Mouse (Mus musculus) hindbrain, embryonic 11.5 days (tissue): ENCODE measurements around the gene Trim5. TPM values are rescaled to one million over a fixed set of nuclear protein-coding genes. Genes with fewer than 3 reads are reported as not detected.
"Not testable (repeated sequence)": the region's sequence is repeated elsewhere in the genome, so short reads cannot be mapped to it uniquely, and the experiment has no call there.

ENCODE experiments used
- ATAC-seq: fragments of 200-750 bp; cut with Nextera tagmentation; 2 replicates; pipeline ENCODE4 v1.8.0; 2017; ENCODE audit warnings: mild to moderate bottlenecking, moderate TSS enrichment, moderate library complexity; ENCODE audit not compliant: low FRiP score
- DNase-seq: peaks from one replicate; pipeline ENCODE4 v3.0.0-alpha.2; 2015; ENCODE audit warnings: low spot score
- H3K27ac ChIP-seq: fragments of 300-500 bp; sonication (generic); 2 replicates; pipeline ENCODE4 v1.5.1; 2014; ENCODE audit warnings: mild to moderate bottlenecking, low read depth, low read length
- H3K27me3 ChIP-seq: fragments of 300-500 bp; sonication (generic); 2 replicates; pipeline ENCODE4 v1.6.1; 2014; ENCODE audit warnings: mild to moderate bottlenecking, low read length, moderate library complexity, mixed read lengths; ENCODE audit not compliant: control insufficient read depth, insufficient read depth
- H3K36me3 ChIP-seq: fragments of 300-500 bp; sonication (generic); 2 replicates; pipeline ENCODE4 v1.6.1; 2014; ENCODE audit warnings: mild to moderate bottlenecking, low read length, moderate library complexity, mixed read lengths; ENCODE audit not compliant: control insufficient read depth, insufficient read depth
- H3K4me1 ChIP-seq: fragments of 300-500 bp; sonication (generic); replicated peaks from 2 replicates; pipeline ENCODE4 v1.6.1; 2014; ENCODE audit warnings: low read length, mixed read lengths; ENCODE audit not compliant: control insufficient read depth, insufficient read depth
- H3K4me2 ChIP-seq: fragments of 300-500 bp; sonication (generic); replicated peaks from 2 replicates; pipeline ENCODE4 v1.6.1; 2014; ENCODE audit warnings: mild to moderate bottlenecking, low read depth, low read length
- H3K4me3 ChIP-seq: fragments of 300-500 bp; sonication (generic); 2 replicates; pipeline ENCODE4 v1.5.1; 2014; ENCODE audit warnings: low read depth, low read length
- H3K9ac ChIP-seq: fragments of 300-500 bp; sonication (generic); 2 replicates; pipeline ENCODE4 v1.6.1; 2014; ENCODE audit warnings: low read depth, low read length
- H3K9me3 ChIP-seq: fragments of 300-500 bp; sonication (generic); 2 replicates; pipeline ENCODE4 v1.6.1; 2016; ENCODE audit warnings: low read length; ENCODE audit not compliant: control insufficient read depth
- WGBS: fragments of 180-500 bp; shearing (Covaris S2); extraction: QIAGEN DNeasy Blood & Tissue Kit; methylation state at CpG from one replicate; pipeline ENCODE4 v1.1.7; 2014; 5-methylcytosine and 5-hydroxymethylcytosine counted together
- polyA plus RNA-seq: library from polyadenylated mRNA; unstranded; fragments of >200 nt; fragmentation: Nextera tagmentation; extraction: Ambion mirVana; gene quantifications from 2 replicates; pipeline ENCODE4 v1.2.1, GENCODE M21; 2014

Trim5 gene
- polyA plus RNA-seq, 1 experiment from 2014 or later, result 0.09 TPM

DNA sequence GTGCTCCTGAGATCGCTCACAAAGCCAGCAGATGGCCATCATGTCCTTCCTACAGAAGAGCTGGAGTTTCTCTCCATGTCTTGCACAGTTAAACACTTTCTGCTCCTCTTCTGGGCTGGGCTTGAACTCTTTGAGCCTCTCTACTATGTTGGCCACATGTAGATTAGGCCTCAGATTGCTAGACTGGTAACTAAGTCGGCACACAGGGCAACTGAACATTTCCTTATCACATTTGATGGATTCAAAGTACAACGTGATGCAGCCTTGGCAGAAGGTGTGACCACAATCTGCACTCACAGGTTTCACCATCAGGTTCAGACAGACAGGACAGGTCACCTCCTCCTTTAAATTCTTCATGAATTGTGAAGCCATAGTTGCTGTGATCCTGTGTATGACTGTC is 8.5 kb downstream of the Trim5 start:
- ATAC-seq, H3K4me3 ChIP-seq, H3K27me3 ChIP-seq, H3K4me2 ChIP-seq, DNase-seq, H3K9me3 ChIP-seq, H3K27ac ChIP-seq, H3K4me1 ChIP-seq, H3K36me3 ChIP-seq, H3K9ac ChIP-seq: not testable (repeated sequence)
- 79% methylated on average over 3 of the region's 3 CpGs for WGBS

DNA sequence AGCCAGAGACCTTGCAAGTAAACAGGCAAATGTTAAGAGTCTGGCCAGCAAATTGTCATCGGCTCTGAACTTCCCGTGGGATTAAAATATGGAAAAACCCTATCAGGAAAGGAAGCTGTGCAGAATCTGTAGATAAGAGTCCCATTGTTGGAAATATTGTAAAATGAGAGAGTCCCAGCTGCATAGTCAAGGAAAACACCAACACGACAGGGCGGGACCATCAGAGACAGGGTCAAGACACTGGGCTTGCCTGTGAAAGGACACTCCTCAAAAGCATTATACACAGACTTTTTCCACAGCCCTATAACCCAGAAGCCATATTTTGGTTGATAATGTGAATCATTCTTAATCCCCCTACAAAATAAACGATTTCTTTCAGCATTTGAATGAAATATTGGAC is 22.6 kb downstream of the Trim5 start:
- not testable (repeated sequence) for H3K4me1 ChIP-seq, H3K9ac ChIP-seq, H3K27ac ChIP-seq, H3K27me3 ChIP-seq, ATAC-seq, H3K4me3 ChIP-seq, H3K9me3 ChIP-seq, DNase-seq, H3K36me3 ChIP-seq, H3K4me2 ChIP-seq
- 90% methylated on average over 3 of the region's 5 CpGs for WGBS

DNA sequence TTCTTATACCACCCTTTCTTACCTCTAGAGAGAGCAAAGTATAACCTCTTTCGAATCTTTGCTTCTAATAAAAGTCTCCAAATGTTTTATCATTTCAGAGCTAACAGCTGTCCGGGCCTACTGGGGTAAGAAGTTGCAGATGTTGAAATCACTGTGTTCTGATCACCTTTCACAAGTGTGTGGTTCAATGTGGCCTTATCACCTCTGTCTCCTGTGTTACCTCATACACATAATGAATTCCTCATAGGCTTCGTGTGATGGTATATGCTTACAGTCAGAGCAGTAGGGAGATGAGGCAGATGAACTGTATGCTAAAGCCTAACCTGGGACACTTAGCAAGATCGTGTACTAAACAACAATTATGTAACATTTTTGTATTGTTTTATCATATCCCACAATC is 27.5 kb downstream of the Trim5 start:
- not testable (repeated sequence) for DNase-seq, H3K4me3 ChIP-seq, H3K4me1 ChIP-seq, H3K4me2 ChIP-seq, ATAC-seq, H3K36me3 ChIP-seq, H3K27ac ChIP-seq, H3K9ac ChIP-seq, H3K27me3 ChIP-seq, H3K9me3 ChIP-seq
- WGBS, result 89% methylated on average over 4 of the region's 4 CpGs

DNA sequence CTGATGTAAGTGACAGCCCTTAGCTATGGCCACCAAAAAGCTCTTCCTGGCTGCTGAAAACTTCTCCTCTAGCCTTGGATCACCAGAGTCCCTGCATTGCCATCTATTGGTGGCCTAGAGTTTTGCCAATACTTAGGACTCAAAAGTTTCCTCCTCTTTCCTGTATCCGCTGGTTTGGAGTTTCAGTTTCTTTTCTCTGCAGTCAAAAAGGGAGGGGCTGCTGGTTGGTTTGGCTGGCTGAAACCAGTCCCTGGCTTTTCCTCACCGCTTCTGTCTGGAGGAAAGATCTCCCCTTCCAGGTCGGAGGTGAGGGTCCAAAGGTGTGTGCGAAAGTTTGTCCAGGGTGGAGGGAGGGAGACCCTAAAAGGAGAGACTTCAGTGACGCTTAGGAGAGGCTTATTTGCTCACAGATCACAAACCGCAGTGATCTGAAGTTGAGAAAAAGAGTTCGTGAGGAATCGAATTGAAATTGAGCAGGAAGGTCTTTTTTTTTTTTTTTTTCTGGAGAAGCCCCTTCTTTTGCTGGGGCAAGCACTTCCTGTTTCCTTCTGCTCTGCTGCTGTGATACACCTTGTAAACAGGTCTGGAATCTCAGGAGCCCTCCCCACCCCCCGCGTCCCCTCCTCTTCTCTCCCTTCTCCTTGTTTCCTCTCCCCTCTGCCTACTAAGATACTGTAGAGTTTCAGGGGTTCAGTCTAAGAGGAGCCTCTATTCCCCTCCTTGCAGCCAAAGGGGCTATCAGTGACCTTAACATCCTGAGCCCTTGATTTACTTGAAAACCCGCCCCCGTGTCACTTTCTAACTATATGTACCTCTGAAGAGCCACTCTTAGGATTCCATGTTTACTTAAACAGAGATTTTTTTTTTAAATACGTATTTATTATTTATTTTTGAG is 43.4 kb downstream of the Trim5 start, which contains the start of gene Trim34a:
Gene Trim34a, plus strand, starts transcription at position 171 of the 895 bp plus-strand sequence.
- H3K27me3 ChIP-seq, result no peaks in the 10 kb centered on the region
- DNase-seq, result peak; percentile 46
- no peaks in the 10 kb centered on the region for H3K4me1 ChIP-seq
- 8% methylated on average over 13 of the region's 13 CpGs for WGBS
- no peaks in the 10 kb centered on the region for H3K36me3 ChIP-seq
- peak; percentile 60; the same call in 1 of the 2 replicates for ATAC-seq
- H3K4me3 ChIP-seq, result peak within 1 kb of the TSS; percentile 19
- no peaks in the 10 kb centered on the region for H3K9me3 ChIP-seq
- H3K4me2 ChIP-seq, result peak within 1 kb of the TSS; percentile 30
- H3K9ac ChIP-seq, result no peak within 1 kb of the TSS
- H3K27ac ChIP-seq, result no peak within 1 kb of the TSS

DNA sequence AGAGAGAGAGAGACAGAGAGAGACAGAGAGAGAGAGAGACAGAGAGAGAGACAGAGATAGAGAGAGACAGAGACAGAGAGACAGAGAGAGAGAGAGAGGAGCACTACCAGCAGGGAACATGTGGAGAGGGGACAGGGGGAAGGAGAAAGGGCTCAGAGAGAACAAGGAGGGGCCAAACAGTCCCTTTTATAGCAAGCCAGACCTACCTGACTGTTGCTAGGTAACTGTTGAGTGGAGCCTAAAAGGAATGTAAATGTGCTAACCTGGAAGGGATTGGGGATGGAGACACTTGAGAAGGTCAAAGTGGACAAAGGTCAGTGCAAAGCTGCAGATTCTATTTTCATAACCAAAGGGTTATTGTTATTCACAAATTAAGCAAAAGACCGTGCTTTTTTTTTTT is 44.3 kb downstream of the Trim5 start:
- Histone ChIP-seq H3K4me3 (no peak overlapping the region), H3K9ac (no peak overlapping the region), H3K4me2 (no peak overlapping the region), H3K4me1 (no peaks in the 10 kb centered on the region), H3K27me3 (no peaks in the 10 kb centered on the region), H3K9me3 (no peaks in the 10 kb centered on the region), H3K27ac (no peak overlapping the region), H3K36me3 (no peaks in the 10 kb centered on the region)
- ATAC-seq (no peak), DNase-seq (no peak)
- 54% methylated on average over 1 of the region's 1 CpGs for WGBS

DNA sequence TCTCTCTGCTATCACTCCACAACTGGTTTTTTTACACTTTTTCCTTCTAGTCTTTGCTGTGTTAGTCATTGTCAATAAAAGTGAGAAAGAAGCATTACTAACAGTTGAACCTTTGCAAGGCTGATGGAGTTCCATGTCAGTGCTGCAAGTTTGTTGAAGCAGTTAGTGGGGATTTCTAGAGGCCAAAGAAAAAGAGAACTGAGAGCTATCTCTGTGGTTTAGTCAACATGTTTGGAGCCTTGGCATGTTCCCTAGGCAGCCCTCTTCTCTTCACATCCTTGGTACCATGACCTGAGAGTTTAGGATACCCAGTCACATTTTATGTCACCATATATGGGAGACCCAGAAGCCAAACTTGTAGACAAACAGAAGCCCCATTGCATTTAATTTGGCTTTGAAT is 47.0 kb downstream of the Trim5 start:
- Histone ChIP-seq H3K36me3 (no peaks in the 10 kb centered on the region), H3K4me2 (no peak overlapping the region), H3K27ac (no peak overlapping the region), H3K4me1 (no peaks in the 10 kb centered on the region), H3K4me3 (no peak overlapping the region), H3K27me3 (no peaks in the 10 kb centered on the region), H3K9ac (no peak overlapping the region), H3K9me3 (no peaks in the 10 kb centered on the region)
- DNase-seq (no peak), ATAC-seq (no peak)

DNA sequence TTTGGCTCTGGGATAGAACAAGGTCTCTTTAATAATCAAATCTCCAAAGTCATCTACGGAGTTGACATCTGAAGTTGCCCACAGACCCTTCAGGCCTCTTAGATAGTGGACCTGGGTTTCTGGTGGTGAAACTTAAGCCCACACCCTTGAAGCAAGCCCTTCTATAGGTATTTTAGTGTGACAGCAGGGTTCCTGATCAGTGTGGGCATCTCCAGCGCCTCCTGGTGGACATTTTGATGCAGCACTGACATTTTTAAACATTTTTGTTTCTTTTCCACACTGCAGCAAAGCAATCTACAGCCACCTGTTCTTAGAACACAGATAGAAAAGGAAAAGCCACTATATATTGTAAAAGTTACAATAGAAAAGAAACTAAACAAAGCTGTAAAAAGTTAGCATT is 56.7 kb downstream of the Trim5 start:
- DNase-seq (peak; percentile 44), ATAC-seq (no peak)
- no peaks in the 10 kb centered on the region for H3K27me3 ChIP-seq
- H3K4me1 ChIP-seq, result no peaks in the 10 kb centered on the region
- no peaks in the 10 kb centered on the region for H3K9me3 ChIP-seq
- no peaks in the 10 kb centered on the region for H3K36me3 ChIP-seq
- H3K9ac ChIP-seq, result no peak overlapping the region
- H3K27ac ChIP-seq, result no peak overlapping the region
- H3K4me2 ChIP-seq, result no peak overlapping the region
- WGBS, result 38% methylated on average over 2 of the region's 2 CpGs
- H3K4me3 ChIP-seq, result no peak overlapping the region

DNA sequence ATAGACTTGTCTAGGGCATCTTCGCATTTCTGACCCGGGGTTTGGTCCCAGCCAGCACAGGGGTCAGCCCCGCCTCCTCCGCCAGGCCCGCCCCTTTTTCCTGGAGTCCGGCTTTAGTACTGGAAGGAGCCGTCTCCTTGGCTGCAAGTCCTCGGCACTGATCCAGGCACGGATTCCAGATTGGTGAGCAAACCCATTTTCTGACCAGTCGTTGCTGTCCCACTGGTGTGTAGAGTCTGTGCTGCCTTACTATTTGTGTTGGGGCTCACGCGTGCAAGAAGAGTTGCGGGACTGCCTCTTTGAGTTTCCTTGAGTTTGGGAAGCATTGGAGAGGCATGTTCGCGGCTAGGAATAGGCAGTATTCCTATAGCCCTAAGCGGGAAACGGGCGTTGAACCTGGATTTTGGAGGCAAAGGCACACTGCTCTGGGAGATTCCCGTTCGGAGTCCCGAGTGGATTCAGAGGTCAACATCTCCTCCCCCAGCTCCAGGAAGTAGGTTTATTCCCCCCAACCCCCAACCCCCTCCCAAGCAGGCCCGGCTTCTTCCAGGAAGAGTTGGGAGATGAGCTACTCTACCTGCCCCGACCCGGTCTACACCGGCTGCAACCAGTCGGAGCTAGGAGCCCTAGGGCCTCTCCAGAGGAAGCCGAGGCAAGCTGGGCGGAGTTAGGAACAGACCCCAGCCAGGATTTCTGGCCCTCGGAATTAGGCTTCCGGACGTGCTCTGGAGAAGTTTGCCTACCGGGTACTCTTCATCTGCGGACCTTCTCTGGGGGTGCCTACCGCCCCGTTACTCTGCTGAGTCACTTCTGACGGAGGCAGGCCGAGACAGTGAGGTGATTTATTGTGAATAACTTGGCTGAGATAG is 69.0 kb downstream of the Trim5 start, which contains the start of gene Trim6:
Gene Trim6, plus strand, starts transcription at position 93 of the 869 bp plus-strand sequence.
- Histone ChIP-seq H3K4me1 (no peaks in the 10 kb centered on the region), H3K27ac (no peak within 1 kb of the TSS), H3K4me2 (peak within 1 kb of the TSS; percentile 47), H3K27me3 (no peaks in the 10 kb centered on the region), H3K4me3 (peak within 1 kb of the TSS; percentile 18), H3K9ac (peak within 1 kb of the TSS; percentile 24; the same call in 1 of the 2 replicates), H3K36me3 (no peaks in the 10 kb centered on the region), H3K9me3 (no peaks in the 10 kb centered on the region)
- DNase-seq, result peak; percentile 69
- peak; percentile 81 for ATAC-seq
- WGBS, result 2% methylated on average over 37 of the region's 37 CpGs
